Mouse (Mus musculus) cerebellum, adult 2 months (tissue): ENCODE measurements around the gene Il1a.

Source experiments
- CTCF ChIP-seq: fragments of 200-500 bp; IDR thresholded peaks from 2 replicates; pipeline ENCODE4 v1.5.1; 2011; ENCODE audit warnings: low read depth, mild to moderate bottlenecking, control low read depth, low read length, moderate library complexity, borderline replicate concordance; ENCODE audit not compliant: insufficient read depth
- POLR2A ChIP-seq: fragments of 200-500 bp; IDR thresholded peaks from 2 replicates; pipeline ENCODE4 v1.6.1; 2011; ENCODE audit warnings: low read length, control low read depth, borderline replicate concordance; ENCODE audit not compliant: insufficient read depth

DNA sequence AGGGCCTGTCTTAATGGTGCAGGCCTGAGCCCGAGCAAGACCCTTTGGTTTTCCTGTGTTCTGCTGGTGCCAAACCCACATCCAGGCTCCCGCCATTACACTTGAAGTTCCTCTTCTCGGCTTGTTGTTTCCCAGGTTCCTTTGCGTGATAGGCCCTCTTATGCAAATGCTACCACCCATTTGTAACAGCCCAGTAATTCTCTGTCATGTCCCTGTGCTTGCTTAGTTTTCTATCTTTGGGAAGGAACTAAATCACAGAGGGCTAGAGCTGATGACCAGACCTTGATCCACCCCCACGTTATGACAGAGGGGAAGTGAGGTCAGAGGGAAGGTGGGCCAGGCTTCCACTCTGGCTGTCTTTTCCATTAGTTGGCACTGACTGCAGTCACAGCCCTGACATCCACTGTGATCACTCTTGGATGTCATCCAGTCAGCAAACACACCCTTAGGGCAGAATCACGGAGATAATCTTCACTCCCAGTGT, 28.4 kb upstream of the Il1a start:
- TF ChIP-seq CTCF (no peak), POLR2A (no peak)
